Mouse (Mus musculus) adrenal gland, adult 8-10 months (tissue): ENCODE measurements at regions not wholly inside any gene's neighbourhood (a gene's known extent, or its start where the extent isn't known, plus 50 kb on each side); places are given as distances from the start of the nearest gene placed in this dataset.

Experiments
- DNase-seq: peaks from one replicate; pipeline ENCODE4 v3.0.0; 2022

DNA sequence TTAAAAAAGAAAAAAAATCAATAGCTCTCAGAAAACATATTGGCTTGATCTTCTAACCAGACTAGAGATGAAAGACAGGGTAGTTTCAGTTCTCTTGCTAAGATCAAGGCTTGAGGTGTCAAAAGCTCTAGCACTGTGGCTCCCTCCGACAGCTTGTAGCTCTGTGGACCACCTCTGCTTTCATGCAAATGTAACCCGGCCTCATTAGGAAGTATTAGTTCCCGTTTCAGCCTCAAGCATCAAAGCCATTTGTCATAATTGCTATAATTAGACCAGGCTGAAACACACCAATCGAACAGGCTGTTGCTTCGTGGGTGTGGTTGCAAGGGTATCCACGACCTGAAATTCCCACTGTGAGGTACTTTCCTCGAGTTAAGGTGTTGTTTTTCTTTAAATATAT lies 140.7 kb upstream of the Klf3 start:
- DNase-seq = no peak

DNA sequence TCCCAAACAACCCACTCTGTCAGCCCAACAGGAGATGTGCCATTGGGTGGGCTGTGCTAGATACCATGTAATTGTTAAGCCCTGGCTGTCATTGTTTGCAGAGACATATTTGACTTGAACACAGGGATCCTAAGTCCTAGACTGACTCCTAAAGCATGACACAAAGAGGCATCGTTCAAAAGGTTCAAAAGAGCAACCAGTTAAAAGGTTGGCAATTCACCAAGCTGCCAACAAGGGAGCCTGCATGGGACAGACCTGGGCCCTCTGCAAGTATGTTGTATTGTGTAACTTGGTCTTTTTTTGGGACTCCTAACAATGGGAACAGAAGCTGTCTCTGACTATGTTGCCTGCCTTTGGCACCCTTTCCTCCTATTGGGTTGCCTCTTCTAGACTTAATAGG lies 139.4 kb upstream of the Klf3 start:
- no peak for DNase-seq

DNA sequence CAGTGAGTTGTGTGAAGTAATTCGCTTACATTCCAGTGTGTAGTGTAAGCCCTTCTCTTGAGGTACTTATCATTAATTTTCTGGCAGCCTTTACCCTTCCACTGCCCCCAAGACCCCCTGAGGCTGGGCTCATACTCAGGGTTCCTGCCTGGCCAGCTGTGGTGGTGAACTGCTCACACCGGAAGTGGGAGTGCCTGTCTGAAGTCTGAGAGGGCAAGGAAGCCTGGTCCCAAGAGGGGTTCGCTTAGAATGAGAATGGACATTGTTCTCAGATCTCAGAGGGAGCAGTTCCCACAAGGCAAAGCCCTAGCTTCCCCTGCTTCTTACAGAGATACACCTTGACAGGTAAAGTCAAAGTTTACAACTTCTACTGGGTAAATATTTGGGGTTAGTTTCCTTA lies 138.1 kb upstream of the Klf3 start:
- no peak for DNase-seq

DNA sequence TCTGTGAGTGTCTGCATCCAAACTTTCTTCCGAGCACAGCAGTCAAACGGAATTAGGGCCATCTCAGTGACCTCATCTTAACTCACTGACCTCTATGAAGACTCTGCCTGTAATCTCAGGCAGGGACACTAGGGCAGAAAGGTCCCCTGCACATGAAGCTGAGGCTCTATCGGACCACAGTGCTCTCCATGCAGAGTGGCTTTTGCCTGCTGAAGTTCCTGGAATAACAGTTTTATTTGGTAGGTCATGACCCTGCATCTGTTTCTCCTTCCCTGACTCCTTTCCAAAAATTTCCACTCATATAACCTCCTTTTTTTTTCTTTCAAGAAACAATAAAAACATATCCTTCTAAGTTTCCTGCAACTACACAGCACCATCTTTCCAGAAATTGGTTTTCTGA lies 136.9 kb upstream of the Klf3 start:
- no peak for DNase-seq

DNA sequence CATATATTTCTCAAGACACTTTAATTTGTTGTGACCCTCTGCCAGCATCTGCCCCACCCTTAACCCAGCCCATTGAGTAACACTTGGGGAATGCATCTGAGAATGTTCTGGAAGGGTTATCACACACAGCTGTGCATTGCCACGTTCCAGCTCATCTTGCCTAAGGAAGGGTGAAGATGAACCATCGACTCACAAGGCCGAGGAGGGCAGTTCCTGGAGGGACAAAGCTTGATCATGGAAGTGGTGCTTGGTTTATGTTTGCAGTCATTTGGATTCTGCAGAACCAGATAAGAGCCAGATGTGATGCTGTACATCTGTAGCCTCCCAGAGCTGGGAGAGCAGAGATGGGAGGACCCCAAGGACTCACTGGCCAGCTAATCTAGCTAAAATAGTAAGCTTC lies 136.1 kb upstream of the Klf3 start:
- no peak for DNase-seq

DNA sequence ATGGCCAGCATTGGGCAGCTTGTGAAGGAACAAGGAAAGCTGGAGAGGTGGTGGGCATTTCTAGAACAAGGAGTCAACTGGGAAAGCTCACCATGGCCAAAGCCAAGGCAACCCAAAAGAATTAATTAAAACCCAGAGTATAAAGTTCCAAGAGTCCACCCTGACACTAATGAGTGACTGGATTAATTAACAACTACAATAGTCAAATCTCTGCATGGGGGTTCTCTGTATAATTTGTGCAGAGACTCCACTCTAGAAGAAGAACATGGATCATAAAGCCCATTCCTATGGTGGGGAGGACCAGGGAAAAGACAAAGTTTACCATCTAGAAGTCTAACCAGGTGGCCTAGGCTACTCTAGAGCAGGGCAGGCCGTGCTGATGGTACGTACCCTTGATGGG lies 129.3 kb upstream of the Klf3 start:
- DNase-seq = no peak

DNA sequence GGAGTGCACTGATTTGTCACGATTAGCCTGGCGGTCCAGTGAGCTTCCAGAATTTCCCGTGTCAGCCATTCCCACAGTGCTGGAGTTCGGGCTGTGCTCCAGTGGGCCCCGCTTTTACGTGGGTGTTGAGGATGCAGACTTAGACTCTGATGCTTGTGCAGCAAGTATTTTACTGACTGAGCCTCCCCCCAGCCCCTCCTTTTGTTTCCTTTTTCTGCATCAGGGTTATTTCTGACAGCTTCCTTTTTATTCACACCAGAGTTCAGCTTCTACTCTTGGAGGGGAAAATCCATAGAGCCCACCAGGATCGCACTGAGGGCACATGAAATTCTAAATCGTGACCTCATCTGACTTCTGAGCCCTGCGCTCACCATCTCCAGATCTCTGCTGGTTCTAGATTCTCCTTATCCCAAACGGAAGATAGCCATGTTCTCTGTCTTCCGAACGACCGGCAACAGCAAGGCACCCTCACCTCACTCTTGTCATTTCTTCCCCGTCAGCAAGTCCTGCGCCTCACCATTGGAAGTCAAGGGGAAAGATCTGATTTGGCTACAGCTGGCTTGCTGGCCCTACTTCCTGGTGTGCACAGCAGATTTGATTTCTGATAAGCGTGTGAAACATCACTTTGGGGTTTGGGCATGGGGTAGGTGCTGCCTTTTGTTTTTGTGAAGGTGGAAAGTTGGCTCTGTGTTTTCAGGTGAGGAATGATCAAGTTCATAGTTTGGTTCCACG lies 126.8 kb upstream of the Klf3 start:
- DNase-seq = no peak

DNA sequence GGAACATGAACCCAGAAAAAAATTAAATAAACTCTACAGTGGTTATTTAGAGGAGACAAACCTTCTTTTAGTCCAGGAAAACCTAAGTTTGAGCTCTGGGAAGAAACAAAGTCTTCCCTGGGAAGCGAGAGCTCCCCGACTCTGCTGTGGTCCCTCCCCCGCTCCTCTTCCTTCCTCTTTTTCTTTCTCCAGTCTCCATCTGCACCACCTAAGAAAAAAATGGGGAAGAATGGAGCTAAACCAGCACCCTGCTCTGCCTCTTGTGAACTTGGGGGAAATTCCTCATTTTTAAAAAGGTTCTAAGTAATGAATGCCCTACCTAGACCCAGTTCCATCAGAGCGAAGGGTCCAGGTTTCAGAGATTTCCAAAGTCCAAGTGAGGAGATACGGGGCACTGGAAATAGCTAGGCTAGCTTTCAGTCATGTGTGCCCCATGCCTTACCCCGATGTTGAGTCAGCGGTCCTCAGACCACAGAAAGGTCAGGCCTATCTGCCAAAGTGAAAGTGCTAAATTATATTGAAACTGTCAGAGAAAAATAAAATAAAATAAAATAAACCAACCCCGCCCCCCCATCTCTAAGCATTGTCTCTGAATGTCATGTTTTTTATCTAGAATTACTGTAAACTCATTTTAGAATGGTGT lies 126.1 kb upstream of the Klf3 start:
- no peak for DNase-seq

DNA sequence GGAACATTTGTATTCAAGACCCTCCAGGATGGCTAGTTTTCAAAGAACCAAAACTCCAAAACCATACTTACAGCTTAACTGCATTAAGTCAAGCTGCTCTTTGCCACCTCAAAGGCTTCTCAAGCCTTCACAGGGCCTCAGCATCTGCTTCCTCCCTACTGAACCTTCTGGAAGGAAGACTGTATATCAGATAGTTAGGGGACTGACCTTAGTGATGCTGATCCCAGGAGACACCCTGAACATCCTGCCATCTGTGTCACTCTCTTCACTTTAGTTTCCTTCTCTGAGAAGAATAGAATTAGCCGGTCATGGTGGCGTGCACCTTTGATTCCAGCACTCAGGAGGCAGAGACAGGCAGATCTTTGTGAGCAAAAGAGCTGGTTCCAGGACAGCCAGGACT lies 124.5 kb upstream of the Klf3 start:
- DNase-seq = no peak

DNA sequence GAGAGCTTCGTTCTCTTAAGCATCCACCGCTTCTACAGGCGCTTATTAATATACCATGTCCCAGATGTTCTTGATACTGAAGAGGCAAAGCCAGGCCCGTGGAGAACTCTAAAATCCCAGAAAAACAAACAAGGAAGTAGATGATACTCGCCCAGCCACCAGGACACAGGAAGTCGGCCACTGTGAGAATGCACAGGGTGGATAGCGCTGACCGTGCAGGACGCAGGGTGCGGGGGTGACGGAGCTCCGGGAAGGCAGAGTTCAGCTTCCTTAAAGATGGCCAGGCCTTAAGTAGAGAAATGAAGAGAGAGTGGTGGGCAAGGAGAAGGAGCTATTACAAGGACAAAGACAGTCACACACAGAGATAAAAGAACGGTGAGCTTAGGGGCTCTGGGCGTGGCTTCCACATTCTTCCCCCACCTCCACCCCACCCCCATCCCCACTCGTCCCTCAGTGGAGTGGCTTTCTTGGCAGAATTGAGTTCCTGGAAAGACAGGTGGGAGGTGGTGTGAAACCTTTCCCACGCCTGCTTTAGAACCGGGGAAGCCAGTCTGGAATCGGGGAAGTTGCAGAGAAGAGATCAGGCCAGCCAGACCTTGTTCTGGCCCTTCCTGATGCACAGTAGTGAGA lies 123.1 kb upstream of the Klf3 start:
- DNase-seq = no peak

DNA sequence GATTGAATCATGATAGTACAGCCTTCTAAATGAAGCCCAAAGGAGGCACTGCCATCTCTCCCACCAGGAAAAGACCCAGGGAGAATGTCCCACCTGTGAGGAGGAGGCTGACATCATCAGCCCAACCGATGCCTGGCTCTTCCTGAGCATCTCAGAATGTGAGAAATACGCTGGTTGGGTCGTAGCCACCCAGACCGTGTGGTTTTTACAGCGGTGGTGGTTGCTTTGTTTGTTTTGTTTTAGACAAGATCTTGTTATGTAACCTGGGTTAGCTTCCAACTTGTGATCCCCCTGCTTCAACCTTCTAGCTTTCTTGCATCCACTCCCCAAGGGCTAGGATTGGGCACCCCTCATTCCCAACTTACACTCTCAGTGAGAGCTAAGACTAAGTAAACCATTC lies 122.0 kb upstream of the Klf3 start:
- no peak for DNase-seq

DNA sequence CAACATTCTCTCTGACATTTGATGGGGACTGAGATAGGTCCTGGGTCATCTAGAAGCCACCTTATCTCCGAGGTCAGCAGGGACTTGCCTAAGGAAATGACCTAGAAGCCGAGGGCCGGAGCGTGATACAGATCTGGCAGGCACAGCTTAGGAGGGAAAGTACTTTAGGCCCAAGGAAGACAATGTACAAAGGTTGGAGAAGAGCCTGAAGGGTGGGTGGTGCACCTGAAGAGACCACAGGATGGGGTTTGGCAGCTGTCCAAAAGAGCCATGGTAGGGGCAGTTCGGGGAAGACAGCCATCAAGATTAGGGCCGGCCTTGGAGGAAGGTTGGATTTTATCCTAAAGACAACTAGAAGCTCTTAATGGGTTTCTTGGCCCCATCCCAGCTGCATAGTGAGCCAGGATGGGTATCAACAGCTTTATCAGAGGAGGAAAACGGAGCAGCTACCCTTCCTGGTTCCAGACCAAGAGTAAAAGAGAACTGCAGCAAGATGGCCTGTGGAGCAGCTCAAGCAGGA lies 120.8 kb upstream of the Klf3 start:
- peak; percentile 54 for DNase-seq

DNA sequence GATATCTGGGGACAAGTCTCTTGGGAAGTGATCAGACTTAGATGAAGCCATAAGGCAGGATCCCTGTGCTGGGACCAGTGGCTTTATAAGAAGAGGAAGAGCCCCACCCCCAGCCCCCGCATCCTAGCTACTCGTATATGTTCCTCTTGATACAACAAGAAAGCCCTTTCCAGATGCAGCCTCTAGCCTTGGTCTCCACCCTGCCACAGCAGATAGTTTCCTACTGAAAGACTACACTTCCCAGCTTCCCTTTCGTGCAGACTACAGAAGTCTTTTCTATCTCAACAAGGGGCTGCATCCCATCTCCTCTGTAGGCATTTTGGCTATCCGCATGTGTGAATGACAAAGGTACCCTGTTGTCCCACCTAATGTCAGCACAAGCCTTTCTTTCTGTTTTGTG lies 119.8 kb upstream of the Klf3 start:
- no peak for DNase-seq

DNA sequence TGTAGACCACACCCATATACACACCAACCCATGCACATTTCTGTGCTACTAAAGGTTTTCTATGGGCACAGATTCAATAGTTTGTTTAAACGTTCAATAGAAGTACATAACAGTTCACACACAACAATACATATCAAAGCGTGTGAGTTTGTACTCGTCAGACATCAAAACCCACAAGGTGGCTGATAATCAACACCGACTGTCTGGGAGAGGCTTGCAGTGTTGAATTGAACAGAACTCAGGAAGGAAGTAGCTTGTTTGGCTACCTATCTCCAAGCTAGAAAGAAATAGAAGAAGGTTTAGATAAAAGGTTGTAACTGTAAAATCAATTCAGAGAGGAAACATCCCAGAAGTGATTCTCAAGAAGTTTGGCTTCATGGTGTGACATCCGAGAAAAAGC lies 118.9 kb upstream of the Klf3 start:
- DNase-seq = no peak

DNA sequence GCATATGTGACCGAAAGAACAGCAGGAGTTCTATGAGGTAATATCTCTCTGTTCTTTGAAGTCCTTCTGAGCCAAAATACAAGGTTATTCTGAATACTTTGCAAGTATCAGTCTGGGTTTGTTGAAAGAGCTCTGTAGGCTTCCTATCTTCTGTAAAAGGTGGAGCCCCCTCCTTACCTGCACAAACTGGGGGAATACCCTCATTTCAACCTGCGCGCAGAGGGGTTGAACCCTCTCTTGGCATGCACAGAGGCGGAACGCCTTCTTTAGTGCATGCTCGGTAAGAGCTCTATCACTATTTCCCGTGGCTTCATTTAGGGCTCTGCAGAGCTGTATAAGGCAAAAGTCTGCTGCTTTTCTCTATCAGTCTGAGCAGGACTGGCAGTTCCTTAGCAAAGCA lies 113.0 kb upstream of the Klf3 start:
- no peak for DNase-seq

DNA sequence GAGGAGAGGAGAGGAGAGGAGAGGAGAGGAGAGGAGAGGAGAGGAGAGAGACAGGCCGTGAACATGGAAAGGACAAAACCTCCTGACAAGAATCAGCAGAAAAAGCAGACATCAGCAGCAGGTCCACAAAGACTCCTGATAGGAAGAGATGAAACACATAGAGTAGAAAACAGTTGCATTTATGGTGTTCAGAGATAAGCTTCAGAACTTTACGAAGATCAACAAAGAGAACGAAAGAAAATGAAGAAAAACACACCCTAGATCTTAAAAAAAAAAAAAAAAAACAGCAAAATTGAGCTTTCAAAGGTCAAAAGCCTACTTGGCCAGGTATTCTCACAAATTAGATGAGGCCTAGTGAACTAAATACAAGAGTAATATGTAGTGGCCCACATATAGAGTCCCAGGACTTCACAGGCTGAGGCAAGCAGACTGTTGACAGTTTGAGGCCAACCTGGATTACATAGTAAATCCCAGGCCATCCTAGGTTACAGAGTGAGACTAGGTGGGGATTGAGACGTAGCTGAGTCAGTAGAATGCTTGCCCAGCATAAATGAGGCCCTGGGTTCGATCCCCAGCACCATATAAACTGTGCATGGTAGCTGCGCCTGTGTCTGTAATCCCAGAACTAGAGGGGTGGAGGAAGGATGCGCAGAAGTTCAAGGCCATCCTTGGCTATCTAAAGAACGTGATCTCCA lies 111.6 kb upstream of the Klf3 start:
- DNase-seq = no peak

DNA sequence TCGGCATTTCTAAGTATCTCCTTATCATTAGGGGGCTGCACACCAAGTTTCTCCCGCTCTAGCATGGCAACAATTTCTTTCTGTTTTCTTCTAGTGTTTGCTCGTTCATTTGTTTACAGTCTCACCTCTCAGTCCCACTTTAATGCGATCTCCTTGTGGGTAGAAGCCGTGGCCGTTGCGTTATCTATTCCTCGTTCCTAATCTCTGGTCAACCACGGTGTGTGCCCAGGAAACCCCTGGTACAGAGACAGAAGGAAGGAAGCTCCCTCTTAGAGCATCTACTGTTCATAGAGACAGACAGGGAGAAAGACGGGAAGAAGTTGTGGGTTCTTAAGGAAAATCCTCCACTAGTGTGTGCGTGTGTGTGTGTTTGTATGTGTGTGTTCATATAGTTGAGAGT lies 110.9 kb upstream of the Klf3 start:
- no peak for DNase-seq

DNA sequence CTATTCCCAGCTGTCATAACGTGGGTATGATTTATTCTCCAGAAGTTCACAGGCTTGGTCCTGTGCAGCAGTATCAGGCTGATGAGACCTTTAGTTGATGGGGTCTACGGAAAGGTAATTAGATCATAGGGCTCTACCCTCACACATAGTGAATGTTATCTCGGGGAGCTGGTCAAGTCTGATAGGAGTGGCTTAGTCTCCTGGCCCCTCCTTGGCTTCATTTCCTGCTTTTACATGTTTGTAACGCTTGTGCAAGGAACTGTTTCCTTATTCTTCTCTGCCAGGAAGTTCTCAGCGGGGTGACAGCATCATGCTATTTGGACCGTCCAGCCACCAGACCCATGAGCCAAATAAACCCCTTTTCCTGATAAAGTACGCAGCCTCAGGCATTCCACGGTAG lies 109.6 kb upstream of the Klf3 start:
- no peak for DNase-seq

DNA sequence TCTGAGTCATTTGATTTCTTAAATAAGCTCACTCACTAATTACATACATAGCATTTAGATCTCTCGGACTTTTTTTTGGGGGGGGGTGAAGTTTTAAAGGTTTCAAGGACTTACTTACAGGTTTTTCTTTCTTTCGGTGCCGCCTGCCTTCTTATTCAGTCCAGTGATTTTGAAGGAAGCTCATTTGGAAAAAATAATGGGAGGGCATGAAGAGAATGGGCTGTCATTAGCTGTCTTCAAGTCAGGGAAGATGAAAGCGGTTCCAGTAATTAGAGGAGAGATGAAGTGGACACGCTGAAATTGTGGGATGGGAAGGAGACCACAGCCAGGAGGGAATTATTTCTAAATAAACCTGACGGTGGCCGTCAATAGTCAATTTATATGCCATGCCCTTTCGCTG lies 108.6 kb upstream of the Klf3 start:
- no peak for DNase-seq

DNA sequence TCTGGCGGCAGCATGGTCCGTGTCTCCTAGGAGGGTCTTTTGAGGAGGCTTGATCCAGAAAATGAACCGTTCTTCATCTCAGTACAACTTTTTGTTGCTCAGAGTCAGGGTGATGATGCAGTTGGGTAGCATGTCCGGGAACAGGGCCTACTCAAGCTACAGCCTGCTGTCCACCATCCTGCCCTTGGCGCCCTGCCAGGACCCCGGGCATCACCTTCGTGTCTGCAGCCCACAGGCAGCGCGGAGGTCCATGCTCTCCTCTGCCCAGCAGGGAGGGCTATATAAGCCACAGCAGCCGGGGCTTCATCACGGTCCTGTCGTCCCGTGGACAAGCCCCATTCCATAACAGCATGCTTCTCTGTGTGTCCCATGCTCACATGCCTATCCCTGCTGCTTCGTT lies 107.1 kb upstream of the Klf3 start:
- no peak for DNase-seq

DNA sequence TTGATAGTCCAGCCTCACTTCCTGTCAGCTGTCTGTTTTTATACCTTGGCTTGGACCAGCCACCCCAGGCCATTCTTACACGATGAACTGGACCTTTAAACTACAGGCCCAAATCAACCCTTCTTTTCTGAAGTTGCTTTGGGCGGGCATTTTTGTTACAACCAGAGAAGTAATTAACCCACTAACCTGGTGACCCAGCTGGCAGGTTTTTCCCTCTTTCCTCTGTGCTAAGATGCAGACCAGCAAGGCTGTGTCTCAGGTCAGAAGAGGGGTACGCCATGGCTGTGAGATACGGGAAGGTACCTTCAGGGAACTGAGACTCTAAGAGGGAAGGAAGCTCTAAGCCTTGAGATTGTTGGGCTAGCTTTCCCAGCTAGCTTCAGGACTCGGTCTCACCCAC lies 105.7 kb upstream of the Klf3 start:
- DNase-seq = no peak

DNA sequence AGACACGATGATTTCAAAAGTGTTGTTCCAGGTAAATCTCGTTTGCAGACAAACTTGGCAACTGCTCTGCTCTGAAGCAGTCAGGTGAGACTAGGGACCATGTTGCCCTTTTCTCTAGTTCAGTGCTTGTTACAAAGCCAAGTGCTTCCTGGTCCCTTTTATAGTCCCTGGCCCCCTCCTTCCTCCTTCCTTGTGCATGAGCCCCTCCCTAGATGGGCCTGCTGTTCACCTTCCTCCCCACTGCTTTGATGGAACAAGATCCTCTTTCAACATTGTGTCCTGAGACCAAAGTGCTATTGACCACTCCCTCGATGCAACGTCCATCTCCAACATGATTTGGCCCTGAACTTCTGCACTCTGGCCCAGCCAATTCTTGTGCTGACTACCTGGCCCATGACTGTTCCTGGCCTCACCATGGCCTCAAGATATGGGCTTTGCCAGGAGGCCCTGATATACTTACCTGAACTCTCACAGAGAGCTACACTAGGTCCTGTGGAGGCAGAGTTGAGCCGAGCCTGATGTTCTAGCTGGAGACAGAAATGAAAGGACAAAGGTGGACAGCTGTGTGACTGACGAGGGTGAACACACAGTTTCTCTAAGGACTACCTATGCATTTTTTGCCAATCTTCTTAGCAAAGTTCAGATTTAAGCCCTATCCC lies 104.6 kb upstream of the Klf3 start:
- DNase-seq = no peak

DNA sequence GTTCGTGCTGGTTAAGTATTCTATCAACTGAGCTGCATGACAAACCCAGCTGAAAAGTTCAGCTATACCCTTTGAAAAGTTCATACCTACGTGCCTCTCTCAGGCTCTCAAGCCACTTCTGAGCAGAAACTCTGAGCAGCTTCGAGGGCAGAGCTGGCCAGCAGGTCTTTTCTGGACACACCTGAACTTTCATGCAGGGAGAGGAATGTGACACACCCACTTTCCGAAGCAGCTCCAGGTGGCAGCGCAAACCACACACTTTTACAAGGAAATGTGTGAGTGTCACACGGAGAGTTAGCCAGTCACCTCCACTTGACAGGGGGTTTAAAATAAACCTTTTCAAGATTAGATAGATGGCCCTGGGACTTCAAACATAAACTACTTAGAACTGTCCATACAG lies 103.2 kb upstream of the Klf3 start:
- DNase-seq = no peak
